Mouse (Mus musculus): Measurements from ENCODE around the gene Tfb2m.

GRCm38 (mm10) chr1:179502565-179502964, 43.5 kb downstream of the Tfb2m start:
- TF ChIP-seq CTCF (IDR thresholded peaks at IDR 0.05 in 2 of 3, conservative IDR thresholded peaks at IDR 0.05 in 1 of 3; ENCODE audit: control insufficient read depth in 1 of 3, insufficient read depth in 1 of 3, low read depth in 2 of 3, low read length in 3 of 3, poor library complexity in 1 of 3, severe bottlenecking in 1 of 3) (peak; percentile 39 to 90 (median 83)), NRF1 (IDR thresholded peaks at IDR 0.05; ENCODE audit: insufficient read depth, low read depth, low read length, poor library complexity, severe bottlenecking) (no peak), EP300 (IDR thresholded peaks at IDR 0.05; ENCODE audit: low read depth in 1 of 2, low read length in 2 of 2) (no peak)

Data from MEL (cell line).